Mouse (Mus musculus): ENCODE measurements around the gene Olfr27. TPM values are rescaled to one million over a fixed set of nuclear protein-coding genes. Genes with fewer than 3 reads are reported as not detected.

Gene Olfr27
- not detected for polyA plus RNA-seq (2012; fragmentation: generic; extraction: Trizol)

DNA sequence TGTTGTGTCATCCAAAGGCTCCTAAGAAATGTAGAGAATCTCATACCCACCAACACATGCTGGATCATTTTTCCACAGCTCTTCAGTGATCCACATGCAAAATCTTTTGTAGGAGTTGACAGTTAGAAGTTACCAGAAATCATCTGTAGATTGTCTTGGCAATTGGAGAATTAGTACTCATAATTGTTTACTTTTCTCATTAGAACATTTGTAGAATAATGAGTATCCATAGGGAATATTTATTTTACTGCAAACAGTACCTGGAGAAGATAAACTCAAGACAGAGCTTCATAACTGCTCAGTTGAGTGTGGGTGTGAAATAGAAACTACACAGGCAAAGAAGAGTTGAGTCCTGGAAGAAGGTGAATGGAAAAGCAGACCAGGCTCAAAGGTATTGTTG lies at the start of gene Olfr27:
TSS of gene Olfr27 (plus strand) at position 301 of the 400 bp plus-strand sequence.
- Histone ChIP-seq H3K4me3 (no peak within 1 kb of the TSS), H3K27me3 (ENCODE audit: control insufficient read depth, insufficient read depth, insufficient read length) (no peaks in the 10 kb centered on the region), H3K79me2 (ENCODE audit: control insufficient read depth, insufficient read depth) (no peaks in the 10 kb centered on the region), H3K4me2 (ENCODE audit: low read depth) (no peak within 1 kb of the TSS), H3K36me3 (ENCODE audit: control insufficient read depth, insufficient read depth) (no peaks in the 10 kb centered on the region), H3ac (ENCODE audit: control insufficient read depth, insufficient read length) (no peak within 1 kb of the TSS)
- no peak for TF ChIP-seq POLR2A (IDR thresholded peaks at IDR 0.05; ENCODE audit: insufficient read length, low read depth)
- TF ChIP-seq TCF12 (IDR thresholded peaks at IDR 0.05; ENCODE audit: insufficient read depth, poor library complexity, severe bottlenecking) = no peak
- no peak for TF ChIP-seq TCF3 (IDR thresholded peaks at IDR 0.05; ENCODE audit: insufficient read length, low read depth)
- no peak for TF ChIP-seq MYOD1 (IDR thresholded peaks at IDR 0.05; ENCODE audit: control insufficient read depth in 1 of 3, insufficient read length in 2 of 3, low read depth in 2 of 3)
- no peak for TF ChIP-seq REST (IDR thresholded peaks at IDR 0.05; ENCODE audit: insufficient read depth, insufficient read length)
- no peak for TF ChIP-seq CEBPB (IDR thresholded peaks at IDR 0.05; ENCODE audit: insufficient read depth, poor library complexity, severe bottlenecking)
- TF ChIP-seq SRF (IDR thresholded peaks at IDR 0.05; ENCODE audit: control insufficient read depth, insufficient read length, low read depth) = no peak
- no peak for TF ChIP-seq MYOG (IDR thresholded peaks at IDR 0.05; ENCODE audit: control insufficient read depth in 1 of 3, insufficient read depth in 1 of 3, insufficient read length in 2 of 3, low read depth in 2 of 3)
- no peak for TF ChIP-seq E2F4 (IDR thresholded peaks at IDR 0.05; ENCODE audit: insufficient read depth)
- no peak for TF ChIP-seq MAX (IDR thresholded peaks at IDR 0.05; ENCODE audit: low read depth)
- TF ChIP-seq USF1 (IDR thresholded peaks at IDR 0.05; ENCODE audit: low read depth) = no peak
- TF ChIP-seq POLR2AphosphoS2 (IDR thresholded peaks at IDR 0.05; ENCODE audit: insufficient read length, low read depth) = no peak

DNA sequence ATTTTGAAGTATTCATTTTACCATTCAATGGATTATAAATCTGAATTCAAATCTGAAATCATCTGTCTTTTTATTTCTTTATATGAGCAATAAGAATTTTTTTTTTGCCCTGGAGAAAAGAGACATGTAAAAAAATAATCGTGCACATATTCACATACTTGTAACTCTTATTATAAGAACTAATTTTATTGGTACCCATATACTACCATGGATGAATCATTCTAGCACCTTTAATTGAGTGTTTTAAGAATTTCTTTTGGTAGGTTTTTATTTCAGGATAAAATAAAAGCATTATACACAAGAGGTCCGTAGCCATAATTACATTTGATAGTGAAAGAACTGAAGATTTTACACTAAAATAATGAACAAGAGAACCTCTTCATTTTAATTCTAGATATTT lies 49.1 kb upstream of the Olfr27 start, which contains the start of gene Olfr938:
TSS of gene Olfr938 (minus strand) at position 101 of the 400 bp plus-strand sequence.
- TF ChIP-seq REST (IDR thresholded peaks at IDR 0.05; ENCODE audit: insufficient read depth, insufficient read length) (no peak), MAX (IDR thresholded peaks at IDR 0.05; ENCODE audit: low read depth) (no peak), CEBPB (IDR thresholded peaks at IDR 0.05; ENCODE audit: insufficient read depth, poor library complexity, severe bottlenecking) (no peak), SRF (IDR thresholded peaks at IDR 0.05; ENCODE audit: control insufficient read depth, insufficient read length, low read depth) (no peak), POLR2A (IDR thresholded peaks at IDR 0.05; ENCODE audit: insufficient read length, low read depth) (no peak), POLR2AphosphoS2 (IDR thresholded peaks at IDR 0.05; ENCODE audit: insufficient read length, low read depth) (no peak), MYOG (IDR thresholded peaks at IDR 0.05; ENCODE audit: control insufficient read depth in 1 of 3, insufficient read depth in 1 of 3, insufficient read length in 2 of 3, low read depth in 2 of 3) (no peak), TCF12 (IDR thresholded peaks at IDR 0.05; ENCODE audit: insufficient read depth, poor library complexity, severe bottlenecking) (no peak), MYOD1 (IDR thresholded peaks at IDR 0.05; ENCODE audit: control insufficient read depth in 1 of 3, insufficient read length in 2 of 3, low read depth in 2 of 3) (no peak), TCF3 (IDR thresholded peaks at IDR 0.05; ENCODE audit: insufficient read length, low read depth) (no peak), E2F4 (IDR thresholded peaks at IDR 0.05; ENCODE audit: insufficient read depth) (no peak), USF1 (IDR thresholded peaks at IDR 0.05; ENCODE audit: low read depth) (no peak)
- no peaks in the 10 kb centered on the region for H3K36me3 ChIP-seq (ENCODE audit: control insufficient read depth, insufficient read depth)
- no peak within 1 kb of the TSS for H3K4me2 ChIP-seq (ENCODE audit: low read depth)
- no peak within 1 kb of the TSS for H3K4me3 ChIP-seq
- H3ac ChIP-seq (ENCODE audit: control insufficient read depth, insufficient read length) = no peak within 1 kb of the TSS
- no peaks in the 10 kb centered on the region for H3K27me3 ChIP-seq (ENCODE audit: control insufficient read depth, insufficient read depth, insufficient read length)
- H3K79me2 ChIP-seq (ENCODE audit: control insufficient read depth, insufficient read depth) = no peaks in the 10 kb centered on the region

DNA sequence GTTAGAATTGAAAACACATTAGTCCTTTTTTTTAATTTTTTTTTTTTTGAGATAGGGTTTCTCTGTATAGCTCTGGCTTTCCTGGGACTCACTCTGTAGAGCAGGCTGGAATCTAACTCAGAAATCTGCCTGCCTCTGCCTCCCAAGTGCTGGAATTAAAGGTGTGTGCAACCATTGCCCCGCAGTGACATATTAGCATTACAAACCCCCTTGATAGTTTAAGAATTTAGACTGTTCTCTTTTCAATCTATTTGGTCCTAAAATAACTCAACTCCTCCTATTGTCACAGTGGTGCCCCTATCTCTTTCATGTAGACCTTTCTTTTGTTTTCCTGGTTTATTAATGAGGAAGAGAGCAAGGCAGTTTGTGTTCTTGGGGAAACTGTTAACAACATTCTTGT lies 605 bp upstream of the Olfr27 start:
- H3K79me2 ChIP-seq (ENCODE audit: control insufficient read depth, insufficient read depth) = no peaks in the 10 kb centered on the region
- H3K4me2 ChIP-seq (ENCODE audit: low read depth) = no peak overlapping the region
- H3ac ChIP-seq (ENCODE audit: control insufficient read depth, insufficient read length) = no peak overlapping the region
- no peak overlapping the region for H3K4me3 ChIP-seq
- no peak for TF ChIP-seq USF1 (IDR thresholded peaks at IDR 0.05; ENCODE audit: low read depth)
- TF ChIP-seq MYOG (IDR thresholded peaks at IDR 0.05; ENCODE audit: control insufficient read depth in 1 of 3, insufficient read depth in 1 of 3, insufficient read length in 2 of 3, low read depth in 2 of 3) = no peak
- no peak for TF ChIP-seq CEBPB (IDR thresholded peaks at IDR 0.05; ENCODE audit: insufficient read depth, poor library complexity, severe bottlenecking)
- no peak for TF ChIP-seq MYOD1 (IDR thresholded peaks at IDR 0.05; ENCODE audit: control insufficient read depth in 1 of 3, insufficient read length in 2 of 3, low read depth in 2 of 3)
- TF ChIP-seq MAX (IDR thresholded peaks at IDR 0.05; ENCODE audit: low read depth) = no peak
- TF ChIP-seq POLR2A (IDR thresholded peaks at IDR 0.05; ENCODE audit: insufficient read length, low read depth) = no peak
- no peak for TF ChIP-seq POLR2AphosphoS2 (IDR thresholded peaks at IDR 0.05; ENCODE audit: insufficient read length, low read depth)
- TF ChIP-seq REST (IDR thresholded peaks at IDR 0.05; ENCODE audit: insufficient read depth, insufficient read length) = no peak
- TF ChIP-seq SRF (IDR thresholded peaks at IDR 0.05; ENCODE audit: control insufficient read depth, insufficient read length, low read depth) = no peak
- H3K27me3 ChIP-seq (ENCODE audit: control insufficient read depth, insufficient read depth, insufficient read length) = no peaks in the 10 kb centered on the region
- H3K36me3 ChIP-seq (ENCODE audit: control insufficient read depth, insufficient read depth) = no peaks in the 10 kb centered on the region

DNA sequence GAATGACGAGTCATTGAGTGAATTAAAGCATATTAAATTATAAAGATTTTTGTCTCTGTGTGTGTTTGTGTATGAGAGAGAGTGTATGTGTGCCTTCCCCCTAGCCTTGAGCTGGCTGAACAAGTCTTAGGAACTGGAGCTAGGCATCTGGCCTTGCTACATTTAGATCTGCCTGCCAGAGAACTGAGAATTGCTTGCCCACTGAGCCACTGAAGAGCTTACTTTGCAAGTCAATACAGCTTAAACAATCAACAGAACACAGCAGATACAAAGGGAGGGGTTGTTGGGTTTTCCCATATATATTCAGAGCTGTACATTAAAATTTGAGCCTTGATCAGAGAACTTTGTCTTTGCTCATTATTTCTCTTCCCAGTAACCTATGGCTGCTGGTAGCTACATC lies 24.5 kb downstream of the Olfr27 start:
- no peak overlapping the region for H3K4me3 ChIP-seq
- no peaks in the 10 kb centered on the region for H3K27me3 ChIP-seq (ENCODE audit: control insufficient read depth, insufficient read depth, insufficient read length)
- no peak overlapping the region for H3ac ChIP-seq (ENCODE audit: control insufficient read depth, insufficient read length)
- TF ChIP-seq MAX (IDR thresholded peaks at IDR 0.05; ENCODE audit: low read depth) = no peak
- no peak for TF ChIP-seq CEBPB (IDR thresholded peaks at IDR 0.05; ENCODE audit: insufficient read depth, poor library complexity, severe bottlenecking)
- TF ChIP-seq MYOD1 (IDR thresholded peaks at IDR 0.05; ENCODE audit: control insufficient read depth in 1 of 3, insufficient read length in 2 of 3, low read depth in 2 of 3) = no peak
- no peak for TF ChIP-seq POLR2A (IDR thresholded peaks at IDR 0.05; ENCODE audit: insufficient read length, low read depth)
- TF ChIP-seq POLR2AphosphoS2 (IDR thresholded peaks at IDR 0.05; ENCODE audit: insufficient read length, low read depth) = no peak
- TF ChIP-seq E2F4 (IDR thresholded peaks at IDR 0.05; ENCODE audit: insufficient read depth) = no peak
- TF ChIP-seq SRF (IDR thresholded peaks at IDR 0.05; ENCODE audit: control insufficient read depth, insufficient read length, low read depth) = no peak
- no peak for TF ChIP-seq TCF12 (IDR thresholded peaks at IDR 0.05; ENCODE audit: insufficient read depth, poor library complexity, severe bottlenecking)
- TF ChIP-seq REST (IDR thresholded peaks at IDR 0.05; ENCODE audit: insufficient read depth, insufficient read length) = no peak
- TF ChIP-seq MYOG (IDR thresholded peaks at IDR 0.05; ENCODE audit: control insufficient read depth in 1 of 3, insufficient read depth in 1 of 3, insufficient read length in 2 of 3, low read depth in 2 of 3) = no peak
- no peaks in the 10 kb centered on the region for H3K79me2 ChIP-seq (ENCODE audit: control insufficient read depth, insufficient read depth)
- H3K36me3 ChIP-seq (ENCODE audit: control insufficient read depth, insufficient read depth) = no peaks in the 10 kb centered on the region
- no peak overlapping the region for H3K4me2 ChIP-seq (ENCODE audit: low read depth)

All from myocyte (in vitro differentiated cells).